Mouse (Mus musculus) hindlimb bud, embryonic 11.5 days (tissue): ENCODE measurements around the gene Ccdc181.
A peak's percentile ranks its signal among the peaks of the same experiment; 100 is the strongest.

ENCODE experiments used
- DNase-seq: peaks from one replicate; pipeline ENCODE4 v3.0.0-alpha.2; 2012; ENCODE audit warnings: low read depth, low spot score; ENCODE audit errors: extremely low spot score

The Ccdc181 gene

DNA sequence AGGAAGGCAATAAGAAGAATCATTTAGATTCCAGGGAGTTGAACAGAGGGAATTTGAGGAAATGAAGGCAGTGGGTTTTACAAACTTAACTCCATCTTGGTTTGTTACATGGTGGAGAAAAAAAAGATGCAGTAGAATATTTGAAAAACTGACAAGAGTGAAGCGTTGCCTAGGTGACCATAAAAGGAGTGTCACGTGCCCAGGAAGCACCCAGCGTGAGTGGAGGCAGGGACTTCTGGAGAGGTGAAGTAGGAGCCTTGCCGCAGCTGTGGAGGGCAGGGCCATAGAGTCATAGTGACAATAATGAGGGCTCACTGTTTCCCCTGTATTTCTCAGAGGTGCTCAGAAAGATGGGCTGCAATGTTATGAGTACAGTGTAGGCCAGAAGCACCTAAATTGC is 3.9 kb downstream of the Ccdc181 start:
- no peak for DNase-seq

DNA sequence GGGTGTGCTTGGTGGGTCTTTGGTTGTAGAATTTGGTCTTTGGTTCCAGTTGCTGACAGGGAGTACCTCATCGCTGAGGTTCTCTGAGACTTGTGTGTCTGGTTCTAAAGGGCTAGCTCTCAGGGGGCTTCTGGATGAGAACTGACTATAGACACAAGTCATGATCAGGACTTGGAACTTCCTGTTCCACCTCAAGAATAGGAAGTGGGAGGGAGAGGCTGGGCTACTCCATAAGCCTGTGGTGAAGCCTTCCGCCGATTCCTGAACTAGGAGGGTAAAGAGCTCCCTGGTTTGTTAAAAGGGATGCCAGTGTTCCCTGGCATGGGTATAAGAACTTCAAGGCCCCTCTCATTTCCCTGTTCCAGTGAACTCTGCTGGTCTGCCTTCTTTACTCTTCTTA is 8.6 kb downstream of the Ccdc181 start:
- no peak for DNase-seq

DNA sequence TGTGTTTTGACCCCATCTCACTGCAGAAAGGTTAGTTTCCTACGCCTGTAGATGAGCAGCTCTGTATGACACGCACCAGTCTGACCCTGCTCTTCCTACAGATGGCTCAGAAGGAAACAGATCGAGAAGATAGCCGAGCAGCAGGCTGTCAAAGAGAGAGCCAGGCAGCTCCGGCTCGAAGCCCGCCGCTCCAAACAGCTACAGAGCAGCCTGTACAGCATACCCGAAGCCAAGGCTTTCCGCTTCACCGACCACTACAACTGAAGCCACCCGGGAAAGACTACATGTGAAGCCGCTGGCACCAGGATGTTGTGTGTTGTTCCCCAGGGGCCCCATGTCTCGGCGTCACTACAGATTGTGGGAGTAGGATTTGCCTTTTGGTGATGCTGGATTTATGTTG is 12.0 kb downstream of the Ccdc181 start:
- DNase-seq: no peak

DNA sequence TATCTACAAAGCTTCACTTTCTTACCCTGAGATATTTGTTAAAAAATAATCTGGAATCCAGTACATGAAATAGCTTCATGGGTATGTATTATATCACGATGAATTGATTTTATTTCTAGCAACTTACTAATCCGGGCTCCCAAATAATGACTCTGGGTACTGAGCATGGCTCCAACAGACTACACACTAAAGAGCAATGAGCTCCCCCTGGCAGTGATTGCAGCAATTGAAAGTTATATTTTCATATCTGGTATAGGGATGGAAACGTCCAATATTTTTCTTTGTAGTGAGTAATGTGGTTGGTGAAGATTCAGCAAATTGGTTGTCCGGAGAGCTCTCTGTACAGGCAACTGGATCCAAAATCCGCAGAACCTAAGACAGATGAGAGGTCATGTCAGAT is 16.7 kb downstream of the Ccdc181 start:
- DNase-seq: no peak

DNA sequence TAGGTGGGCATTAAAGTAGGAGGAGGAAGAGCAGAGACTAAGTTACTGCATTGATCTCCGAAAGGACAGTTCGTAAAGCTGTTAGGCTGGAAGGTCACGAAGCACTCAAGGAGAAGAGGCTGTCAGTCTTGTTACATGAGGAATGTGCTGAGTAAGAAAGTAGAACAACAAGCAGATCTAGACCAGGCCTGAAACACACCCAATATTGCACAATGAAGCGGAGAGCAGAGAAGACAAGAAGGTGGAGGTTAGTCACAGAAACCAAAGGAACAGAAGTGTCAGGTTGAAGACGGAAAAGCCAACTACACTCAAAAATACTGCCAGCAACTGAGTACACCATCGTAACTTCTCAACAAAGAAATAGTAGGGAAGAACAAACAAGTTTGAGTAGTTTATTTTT is 18.7 kb downstream of the Ccdc181 start:
- no peak for DNase-seq

DNA sequence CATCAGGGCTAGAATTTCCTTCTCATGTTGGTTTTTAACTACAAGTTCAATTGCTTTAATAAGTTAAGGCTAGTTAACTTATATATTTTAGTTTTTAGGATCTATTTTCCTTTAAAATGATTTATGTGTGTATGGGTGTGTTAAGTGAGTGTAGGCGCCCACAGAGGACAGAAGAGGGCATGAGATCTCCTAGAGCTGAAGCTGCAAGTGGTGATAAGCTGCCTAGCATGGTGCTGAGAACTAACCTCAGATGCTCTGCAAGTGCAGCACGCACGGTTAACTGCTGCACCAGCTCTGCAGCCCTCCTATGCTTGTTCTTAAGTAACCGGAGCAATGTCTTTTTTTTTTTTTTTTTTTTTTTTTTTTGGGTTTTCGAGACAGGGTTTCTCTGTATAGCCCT is 21.1 kb downstream of the Ccdc181 start:
- no peak for DNase-seq

DNA sequence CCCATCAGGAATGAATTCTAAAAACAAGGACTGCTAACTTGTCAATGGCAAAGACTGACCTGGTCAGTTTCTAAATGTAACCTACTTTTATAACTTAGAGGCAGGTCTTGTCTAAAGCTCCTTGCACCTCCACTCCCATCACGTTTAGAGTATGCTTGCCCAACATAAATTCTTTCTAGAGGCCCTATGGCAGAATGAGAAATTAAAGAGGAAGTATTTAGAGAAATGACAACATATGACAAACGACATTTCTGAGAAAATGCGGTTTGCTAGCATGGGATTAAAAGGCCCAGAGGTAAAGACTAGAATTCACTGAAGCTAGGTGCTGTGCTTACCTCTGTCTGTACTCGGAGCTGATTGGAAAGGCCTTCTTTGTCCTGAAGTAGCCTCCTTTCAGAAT is 26.6 kb downstream of the Ccdc181 start:
- DNase-seq: no peak

DNA sequence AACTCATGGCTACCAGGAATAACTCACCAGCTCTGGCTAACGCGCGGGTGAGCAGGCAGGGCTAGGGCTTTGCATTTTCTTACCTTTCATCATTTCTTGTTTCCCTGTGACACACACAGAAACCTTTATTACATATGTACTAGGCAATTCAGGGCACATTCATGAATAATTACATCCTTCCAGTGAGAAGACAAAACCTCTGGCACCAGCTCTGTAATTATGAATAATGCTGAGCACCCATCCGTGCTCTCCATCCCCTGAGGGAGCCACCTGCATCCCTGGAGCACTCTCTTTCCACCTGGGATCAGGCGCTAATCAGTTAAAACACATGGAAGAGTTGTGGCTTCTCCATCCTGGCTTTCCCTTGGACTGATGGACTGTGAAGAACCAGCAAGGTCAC is 28.4 kb downstream of the Ccdc181 start, which contains the start of gene Nme7:
Gene Nme7 (plus strand): TSS at position 301 of the 400 bp plus-strand sequence.
- no peak for DNase-seq

DNA sequence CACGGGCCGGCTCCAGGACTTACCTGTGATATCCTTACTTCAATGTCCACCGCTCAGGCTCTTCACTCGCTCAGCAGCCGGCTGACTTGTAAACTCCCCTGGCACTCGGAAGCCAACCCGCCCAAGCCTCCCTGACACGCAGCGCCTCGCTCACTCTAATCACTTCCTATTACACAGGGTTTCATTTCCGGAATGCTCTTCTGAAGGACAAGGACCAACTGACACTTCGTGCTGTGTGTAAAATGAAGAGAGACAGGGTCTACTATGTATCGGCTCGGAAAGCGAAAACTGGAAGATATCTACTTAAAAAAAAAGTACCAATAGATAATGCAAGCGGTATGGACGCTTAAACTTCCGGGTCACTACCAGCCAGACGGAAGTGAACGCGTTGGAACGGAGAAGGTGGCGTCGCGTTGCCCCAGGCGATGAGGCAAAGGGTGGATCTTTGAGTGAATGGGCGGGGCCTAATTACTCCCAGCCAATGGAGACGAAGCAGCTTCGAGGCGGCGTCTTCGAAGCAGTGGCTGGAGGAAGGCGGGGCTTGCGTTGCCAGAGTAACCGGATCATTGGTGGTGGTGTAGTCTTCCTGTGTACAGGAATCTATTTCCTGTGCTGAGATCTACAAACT is 31.9 kb downstream of the Ccdc181 start, which contains the start of gene Blzf1:
Gene Blzf1 (minus strand): TSS at position 366 of the 628 bp plus-strand sequence.
- DNase-seq: peak; percentile 95

DNA sequence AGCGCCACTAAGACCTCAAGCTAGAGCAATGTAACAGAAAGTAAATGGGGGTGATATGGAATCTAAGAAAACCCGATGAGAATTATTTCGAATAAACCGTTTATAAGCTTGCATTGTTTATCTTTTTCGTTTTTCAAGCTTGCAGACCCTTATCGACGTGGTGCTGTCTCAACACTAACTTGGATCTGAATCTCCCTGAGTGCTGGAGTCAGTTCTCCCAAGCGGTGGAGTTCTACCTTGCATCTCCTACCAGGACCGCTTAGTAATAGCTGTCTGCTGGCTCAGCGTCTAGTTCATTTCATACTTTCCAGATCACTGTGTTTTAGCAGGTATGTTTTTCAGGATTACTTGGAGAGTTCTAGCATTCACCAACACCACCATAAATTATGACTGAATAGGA is 32.5 kb downstream of the Ccdc181 start:
- no peak for DNase-seq

DNA sequence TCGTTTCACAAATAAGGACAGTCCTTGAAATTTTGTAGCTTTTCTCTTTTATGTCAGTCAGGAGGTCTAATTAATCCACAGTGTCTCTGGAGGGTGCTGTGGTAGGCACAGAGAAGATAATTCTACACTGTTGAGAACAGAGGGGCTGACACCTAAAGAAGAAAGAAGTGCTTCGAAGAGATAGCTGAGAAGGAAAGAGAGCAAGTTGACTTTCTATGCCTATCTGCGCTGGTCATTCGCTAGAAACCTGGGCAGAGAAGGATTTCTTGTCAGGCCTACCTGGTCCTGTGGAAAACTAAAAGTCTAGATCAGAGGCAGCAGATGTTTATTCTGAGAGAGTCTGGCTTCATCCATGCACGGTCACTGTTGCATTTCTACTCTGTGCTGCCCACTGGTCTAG is 38.7 kb downstream of the Ccdc181 start:
- DNase-seq: no peak

DNA sequence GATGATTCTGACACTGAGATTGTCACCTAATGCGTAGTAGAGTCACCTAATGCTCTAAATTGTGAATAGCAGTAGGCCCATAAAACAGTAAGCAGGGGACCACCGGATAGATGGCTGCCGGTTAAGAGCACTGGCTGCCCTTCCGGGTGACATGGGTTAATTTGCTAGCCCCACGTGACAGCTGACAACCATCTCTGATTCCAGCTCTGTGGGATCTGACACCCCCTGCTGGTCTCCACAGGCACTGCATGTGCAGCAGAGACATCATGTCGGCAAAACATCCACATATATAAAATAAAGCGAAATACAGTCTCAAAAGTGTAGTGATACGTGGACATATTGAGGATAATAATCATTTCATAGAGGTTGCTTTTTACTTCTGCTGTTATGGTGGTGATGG is 39.9 kb downstream of the Ccdc181 start:
- DNase-seq: no peak

DNA sequence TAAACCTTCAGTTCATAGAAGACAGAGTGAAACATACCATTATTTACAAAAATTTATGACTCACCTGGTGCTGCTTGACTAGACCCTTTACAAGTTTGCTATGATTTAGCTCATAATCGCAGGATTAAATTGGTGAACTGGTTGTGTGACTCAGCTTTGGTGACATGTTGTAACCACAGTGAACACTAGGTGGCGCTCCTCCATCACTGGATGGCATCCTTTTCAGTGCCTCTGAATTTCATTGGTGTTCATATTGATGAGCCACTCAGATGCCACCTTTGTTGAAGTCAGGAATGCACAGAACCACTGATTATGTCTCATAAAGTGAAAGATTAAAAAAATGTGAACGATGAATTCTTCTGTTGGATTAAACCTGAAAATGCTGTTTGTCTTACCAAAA is 41.3 kb downstream of the Ccdc181 start:
- peak; percentile 49 for DNase-seq

DNA sequence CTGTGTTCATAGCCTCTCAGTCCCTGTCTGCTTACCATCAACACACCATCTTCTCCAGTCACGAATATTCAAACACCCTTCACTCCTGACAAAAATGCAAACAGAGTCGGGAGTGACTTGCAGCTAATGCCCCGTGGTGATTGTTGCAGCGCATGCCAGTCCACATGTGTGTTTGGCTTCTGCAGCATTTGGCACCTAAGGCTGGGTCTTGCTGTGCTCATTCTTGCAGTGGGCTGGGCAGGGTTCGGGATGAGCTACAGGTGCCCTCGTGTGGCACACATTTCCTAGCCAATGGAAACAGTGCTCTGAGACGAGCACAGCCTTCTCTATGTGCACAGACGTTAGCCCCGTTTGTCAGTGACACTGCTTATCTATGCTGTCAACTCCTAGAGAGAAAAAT is 41.9 kb downstream of the Ccdc181 start:
- no peak for DNase-seq

DNA sequence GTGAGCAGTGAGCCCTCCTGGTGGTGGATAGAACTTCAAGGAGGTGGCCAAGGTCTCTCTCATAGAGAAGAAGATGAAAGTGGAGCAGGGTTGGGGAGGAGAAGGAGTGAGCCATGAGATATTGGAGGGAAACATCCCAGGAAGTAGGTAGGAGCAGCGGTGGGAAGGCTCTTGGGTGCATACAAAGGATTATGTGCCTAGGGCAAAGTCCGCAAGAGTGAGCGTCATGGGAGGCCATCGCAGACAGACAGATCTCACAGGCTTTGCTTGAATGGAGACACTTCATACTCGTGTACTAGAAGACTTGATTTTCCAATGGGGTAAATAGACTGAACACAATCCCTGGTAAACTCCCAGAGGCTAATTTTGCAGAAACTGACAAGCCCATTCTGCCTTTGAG is 43.1 kb downstream of the Ccdc181 start:
- DNase-seq: no peak

DNA sequence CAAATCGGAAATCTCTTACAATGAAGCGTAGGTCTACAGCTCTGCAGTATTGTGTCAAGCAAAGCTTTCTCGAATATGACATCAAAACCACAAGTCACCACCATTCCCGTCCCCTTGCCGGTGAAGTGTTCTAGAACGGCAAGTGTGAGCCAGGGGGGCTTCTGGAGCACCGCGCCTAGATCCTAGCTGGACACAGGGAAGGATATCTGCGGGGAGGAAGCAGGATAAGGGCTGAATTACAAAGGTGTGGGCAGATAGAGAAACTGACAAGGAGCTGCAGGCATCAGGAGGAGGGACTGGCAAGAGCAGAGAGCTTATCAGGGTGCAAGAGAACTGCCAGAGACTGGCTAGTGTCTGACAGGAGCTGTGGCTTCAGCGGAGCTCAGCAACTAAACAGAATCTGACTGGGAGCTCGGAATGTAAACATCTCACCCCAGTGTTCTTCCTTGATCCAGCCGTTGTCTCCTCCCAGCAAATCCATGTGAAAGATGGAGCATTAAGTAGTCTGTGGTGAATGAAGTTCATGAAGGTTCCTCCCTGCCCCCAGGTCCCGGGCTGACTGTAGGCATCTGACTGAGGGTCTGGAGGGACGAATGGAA is 44.3 kb downstream of the Ccdc181 start:
- no peak for DNase-seq

DNA sequence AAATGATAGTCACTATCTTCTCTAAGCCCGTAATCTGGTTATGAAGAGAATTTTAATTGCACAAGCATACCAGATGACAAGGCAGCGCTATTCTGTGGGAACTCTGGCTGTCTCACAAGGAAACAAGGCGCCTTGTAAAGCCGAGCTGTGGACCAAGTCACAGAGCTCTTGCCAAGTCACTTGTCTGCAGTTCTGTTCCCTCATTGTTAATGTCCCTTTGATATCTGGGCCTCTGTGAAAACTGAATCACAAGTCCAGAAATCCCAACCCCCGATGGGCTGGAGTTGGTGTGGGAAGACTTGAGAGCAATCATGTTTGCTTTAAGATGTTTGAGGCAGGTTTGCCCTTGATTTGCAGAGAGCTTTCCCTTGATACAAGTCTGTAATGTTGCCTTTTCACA is 45.3 kb downstream of the Ccdc181 start:
- DNase-seq: no peak

DNA sequence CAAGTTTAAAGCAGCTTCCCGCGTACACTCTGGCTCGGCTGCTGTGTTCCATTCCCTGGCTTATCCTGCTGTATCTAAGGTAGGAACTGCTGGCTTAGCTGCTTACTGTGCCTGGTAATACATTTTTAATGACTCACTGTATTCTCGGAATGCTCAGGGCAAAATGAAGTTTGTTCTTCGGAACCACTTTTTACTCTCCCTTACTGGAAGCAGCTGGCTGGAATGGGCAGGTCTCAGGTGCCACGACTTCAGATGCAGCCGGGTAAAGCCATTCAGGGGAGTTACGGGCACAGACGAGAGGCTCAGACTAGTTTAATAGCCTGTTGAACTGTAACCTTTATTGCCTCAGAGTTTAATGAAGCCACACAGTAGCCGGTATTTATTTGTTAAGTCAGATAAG is 46.0 kb downstream of the Ccdc181 start:
- DNase-seq: no peak

DNA sequence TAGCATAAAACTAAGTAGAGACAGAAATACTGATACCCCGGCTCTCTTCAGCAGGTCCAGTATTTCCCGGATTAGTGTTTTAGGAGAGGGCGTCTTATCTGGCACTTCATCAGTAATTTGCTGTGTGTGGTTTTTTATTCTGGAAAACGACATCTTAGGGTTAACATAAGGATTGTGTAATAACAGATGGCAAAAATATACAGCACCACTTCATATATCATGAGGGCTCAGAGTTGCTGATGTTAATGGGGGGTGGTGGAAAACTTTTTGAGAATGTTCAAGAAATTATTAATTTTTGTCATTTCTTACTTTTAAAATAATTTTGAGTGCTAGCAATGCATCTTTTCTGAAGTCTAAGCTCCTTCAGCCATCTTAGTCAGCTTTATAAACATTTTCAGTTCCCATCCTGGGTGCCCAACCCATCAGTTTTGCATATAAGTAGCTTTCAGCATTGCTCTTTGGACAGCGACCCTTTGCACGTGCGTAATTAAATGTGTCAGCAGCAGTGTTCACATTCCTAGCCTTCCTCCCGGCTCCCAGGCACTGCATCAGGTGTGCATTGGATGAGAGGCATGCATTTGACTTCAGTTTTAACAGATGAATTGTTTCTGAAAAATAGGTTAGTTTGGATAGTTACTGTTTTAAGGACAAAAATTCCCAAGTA is 47.7 kb downstream of the Ccdc181 start:
- no peak for DNase-seq

DNA sequence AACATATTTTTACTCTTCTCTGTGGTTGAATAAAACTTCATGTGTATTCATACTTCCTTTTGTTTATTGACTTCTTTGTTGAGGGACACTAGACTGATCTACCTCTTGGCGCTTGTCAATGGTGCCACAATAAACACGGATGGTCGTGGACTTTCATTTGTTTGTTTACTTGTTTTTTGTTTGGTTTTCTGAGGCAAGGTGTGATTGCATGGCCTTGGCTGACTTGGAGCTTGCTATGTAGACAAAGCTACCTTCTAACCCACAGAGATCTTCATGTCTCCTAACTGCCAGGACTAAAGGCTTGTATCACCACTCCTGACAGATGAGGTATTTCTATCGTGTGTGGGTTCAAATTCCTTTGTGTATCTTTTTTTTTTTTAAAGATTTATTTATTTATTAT is 48.8 kb downstream of the Ccdc181 start:
- no peak for DNase-seq

DNA sequence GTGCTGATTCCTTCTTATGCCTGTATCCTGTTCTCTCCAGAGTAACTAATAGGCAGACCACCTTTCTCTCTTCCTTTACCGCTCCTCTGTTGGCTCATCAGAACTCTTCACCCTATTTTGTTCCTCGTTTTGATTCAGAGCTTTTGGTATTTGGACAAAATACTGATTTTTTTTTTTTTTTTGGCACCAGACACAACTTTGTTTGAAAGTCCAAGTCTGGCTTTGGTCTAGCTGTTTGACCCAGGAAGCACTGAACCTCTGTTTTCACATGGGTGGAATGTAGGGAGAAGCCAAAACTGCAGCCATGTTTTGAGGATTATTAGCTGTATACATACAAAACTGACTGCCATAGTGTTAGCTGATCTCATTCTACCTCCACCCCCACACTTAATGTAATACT is 49.5 kb downstream of the Ccdc181 start:
- DNase-seq: no peak

DNA sequence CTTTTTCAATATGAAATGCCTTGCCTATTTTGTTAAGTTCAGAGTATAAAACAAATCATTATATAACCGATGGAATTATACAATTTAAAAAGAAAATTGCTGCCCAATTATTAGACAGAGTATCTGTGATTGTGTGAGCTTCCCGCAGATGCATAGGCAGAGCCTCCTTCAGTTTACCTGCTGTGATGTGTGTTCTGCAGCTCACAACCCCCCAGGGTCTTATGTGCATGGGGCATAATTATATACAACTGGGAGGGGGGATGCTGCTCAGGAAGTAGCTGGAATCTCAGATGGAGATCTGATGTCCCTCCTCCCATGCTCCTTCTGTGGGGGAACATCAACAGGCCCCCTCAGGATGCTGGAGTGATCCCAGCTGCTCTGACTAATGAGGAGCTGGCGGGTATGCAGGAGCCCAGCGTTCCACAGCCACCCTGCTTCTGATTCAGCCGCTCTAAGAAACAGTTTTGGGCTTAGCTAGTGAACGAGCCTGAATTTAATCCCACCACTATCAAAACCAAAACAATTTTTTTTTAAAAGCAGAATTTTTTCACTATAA is 51.3 kb downstream of the Ccdc181 start:
- no peak for DNase-seq
